Mouse (Mus musculus): ENCODE measurements at regions not wholly inside any gene's neighbourhood (a gene's known extent, or its start where the extent isn't known, plus 50 kb on each side); places are given as distances from the start of the nearest gene placed in this dataset.
"Not testable (repeated sequence)": the region's sequence is repeated elsewhere in the genome, so short reads cannot be mapped to it uniquely, and the experiment has no call there.

DNA sequence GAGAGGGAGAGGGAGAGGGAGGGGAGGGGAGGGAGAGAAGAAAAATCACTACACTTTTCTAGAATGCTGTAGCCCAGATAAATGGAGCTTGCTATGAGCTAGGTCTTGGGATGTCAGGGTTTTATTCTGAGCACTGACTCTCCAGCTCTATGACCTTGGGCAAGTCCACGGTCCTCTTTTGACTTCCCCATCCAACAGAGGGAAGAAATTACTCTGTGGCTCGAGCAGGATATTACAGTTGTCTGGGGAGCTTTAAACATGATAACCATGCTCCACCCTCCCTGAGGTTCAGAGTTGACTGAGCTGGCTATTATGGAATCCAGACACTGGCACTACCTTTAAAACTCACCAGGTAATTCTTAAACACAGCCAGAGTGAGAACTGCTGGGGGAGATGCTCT is 112.6 kb upstream of the Klf4 start:
- no peak for DNase-seq (ENCODE audit: low spot score in 2 of 2)

DNA sequence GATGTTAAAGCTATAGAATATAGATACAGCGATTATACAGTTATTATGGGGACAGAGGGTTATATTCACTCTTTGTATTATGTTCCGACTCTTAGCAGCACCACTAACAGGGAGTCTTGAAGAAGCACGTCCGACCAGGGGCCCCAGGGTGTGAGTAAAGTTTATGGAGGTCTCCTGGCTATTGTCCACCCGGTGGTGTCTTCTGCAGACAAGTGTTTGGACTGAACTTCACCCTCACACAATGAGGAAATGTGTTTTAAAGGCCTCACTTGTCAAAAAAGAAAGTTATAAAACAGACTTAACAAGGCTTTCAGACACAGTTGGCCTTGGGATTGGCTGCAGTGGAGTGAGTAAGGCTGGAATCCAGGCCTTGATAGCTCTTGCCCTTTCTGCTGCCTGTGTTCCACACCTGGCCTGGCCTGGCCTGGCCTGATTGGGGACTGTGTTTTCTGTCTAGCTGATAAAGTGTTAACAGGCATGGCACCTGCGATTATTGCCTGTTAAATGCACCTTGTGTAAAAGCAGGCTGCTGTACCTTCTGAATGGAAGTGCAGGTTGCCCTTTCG is 102.8 kb upstream of the Klf4 start:
- DNase-seq (ENCODE audit: low spot score in 2 of 2): no peak

DNA sequence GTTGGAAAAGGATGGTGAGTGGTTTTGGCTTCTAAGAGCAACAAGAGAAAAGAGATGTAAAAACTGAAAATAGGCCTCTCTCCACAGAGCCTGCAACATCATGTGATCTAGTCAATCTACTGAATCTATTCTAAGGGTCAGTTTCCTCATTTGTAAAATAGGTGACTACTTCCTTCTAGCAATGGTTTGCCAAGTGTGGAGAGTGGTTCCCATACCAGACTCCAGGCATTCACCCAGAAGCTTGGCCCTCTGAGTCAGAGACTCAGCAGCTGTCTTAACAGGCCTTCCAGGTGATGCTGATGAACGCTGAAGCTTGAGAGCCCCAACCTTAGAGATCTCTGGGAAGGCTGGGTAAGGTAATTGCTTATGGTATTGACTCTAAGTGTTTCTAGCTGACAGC is 98.9 kb upstream of the Klf4 start:
- no peak for DNase-seq (ENCODE audit: low spot score in 2 of 2)

DNA sequence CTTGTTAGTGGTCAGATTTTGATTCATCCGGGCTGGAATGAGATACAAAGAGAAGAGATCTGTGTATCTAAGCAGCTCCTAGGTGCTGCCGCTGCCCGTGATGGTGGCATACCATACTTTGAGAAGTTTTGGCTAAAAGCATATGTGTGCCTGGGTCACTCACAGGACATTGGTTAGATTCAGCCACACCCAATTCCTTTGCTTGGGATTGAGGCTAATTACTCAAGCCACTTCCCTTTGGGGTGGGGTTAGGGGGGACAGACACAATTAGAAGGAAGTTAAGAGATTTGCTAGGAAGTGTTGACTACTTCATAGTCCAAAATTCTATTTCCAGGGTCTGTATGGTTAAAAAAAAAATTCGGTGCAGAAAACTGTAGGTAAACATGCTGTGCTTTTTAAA is 97.9 kb upstream of the Klf4 start:
- not testable (repeated sequence) for DNase-seq (ENCODE audit: low spot score in 2 of 2)

DNA sequence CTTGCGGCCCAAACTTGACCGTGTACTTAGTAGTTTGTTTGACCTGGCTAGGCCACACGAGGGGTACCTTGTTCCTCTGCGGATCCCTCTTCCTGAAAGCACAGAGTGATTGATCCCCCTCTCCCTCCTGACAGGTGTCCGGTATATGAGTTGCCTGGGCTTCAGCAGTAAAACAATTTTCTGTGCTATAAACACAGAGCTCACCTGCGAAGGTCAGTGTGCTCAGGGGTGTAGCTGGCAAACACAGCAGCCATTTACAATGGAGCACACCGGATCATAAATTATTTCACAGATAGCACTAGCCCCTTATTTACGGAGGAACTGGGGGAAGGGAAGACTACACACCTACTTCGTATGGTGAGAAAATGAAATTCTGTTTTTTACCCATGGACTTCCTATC is 92.5 kb upstream of the Klf4 start:
- no peak for DNase-seq (ENCODE audit: low spot score in 2 of 2)

DNA sequence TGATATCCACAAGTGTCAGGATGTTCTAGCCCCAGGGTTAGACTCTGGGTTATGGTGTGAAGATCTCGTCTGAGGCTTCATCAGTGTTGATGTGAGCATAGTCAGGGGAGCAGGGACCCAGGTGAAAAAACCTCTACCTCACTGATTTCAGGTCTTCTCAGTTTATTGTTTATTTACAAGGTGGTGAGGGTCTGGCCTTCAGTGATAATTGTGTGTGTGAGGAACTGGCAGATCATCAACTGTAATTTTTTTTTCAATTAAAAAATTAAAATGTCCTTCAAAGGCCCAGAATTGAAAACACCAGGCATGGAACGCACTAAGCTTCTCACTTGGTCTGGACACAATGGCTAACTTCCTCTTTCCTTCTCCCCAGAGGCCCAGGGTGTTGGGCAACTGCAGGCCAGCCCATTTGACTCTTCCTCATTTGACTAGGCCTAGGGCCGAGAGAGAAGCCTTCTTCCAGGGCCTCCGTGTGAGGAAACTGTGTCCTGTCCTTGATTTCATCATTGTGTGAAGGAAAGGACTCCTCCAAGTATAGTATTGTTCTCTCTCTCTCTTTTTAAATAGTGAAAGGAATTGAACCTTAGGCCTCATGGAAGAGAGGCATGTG is 91.0 kb upstream of the Klf4 start:
- no peak for DNase-seq (ENCODE audit: low spot score in 2 of 2)

DNA sequence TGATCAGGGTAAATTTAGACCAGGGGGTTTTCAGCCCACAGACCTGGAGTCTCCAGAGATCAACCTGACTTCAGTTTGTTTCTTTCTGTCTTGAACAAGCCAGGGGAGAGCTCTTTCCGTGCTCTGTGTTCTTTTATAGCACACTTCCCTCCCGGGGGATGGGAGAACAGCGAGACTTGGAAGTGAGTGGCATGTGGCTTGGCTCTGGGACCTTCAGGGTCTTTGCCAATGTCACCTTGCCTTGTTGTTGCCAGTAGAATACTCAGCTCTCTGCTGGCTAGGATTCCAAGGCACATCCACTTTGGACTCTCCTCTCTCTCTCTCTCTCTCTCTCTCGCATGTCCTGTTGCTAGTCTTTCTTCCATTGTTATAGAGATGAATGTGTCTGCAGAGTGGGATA is 90.4 kb upstream of the Klf4 start:
- DNase-seq (ENCODE audit: low spot score in 2 of 2): no peak

DNA sequence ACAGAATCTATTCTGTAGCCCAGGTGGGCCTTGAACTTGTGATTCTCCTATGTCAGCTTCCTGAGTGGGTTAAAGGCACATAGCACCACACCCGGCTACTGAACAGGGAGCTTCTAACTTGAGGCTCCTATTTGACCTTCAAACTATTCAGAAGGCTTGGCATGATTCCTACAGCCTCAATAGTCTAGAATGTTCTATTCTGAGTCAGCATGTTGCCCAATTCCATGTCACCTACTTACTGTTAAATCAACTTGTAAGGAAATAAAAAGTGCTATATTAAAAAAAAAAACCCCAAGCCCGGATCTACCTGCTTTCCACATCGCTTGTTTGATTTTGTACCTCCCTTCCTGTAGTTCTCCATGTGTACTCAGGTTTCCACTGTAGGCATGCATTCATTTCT is 87.6 kb upstream of the Klf4 start:
- DNase-seq (ENCODE audit: low spot score in 2 of 2): no peak

DNA sequence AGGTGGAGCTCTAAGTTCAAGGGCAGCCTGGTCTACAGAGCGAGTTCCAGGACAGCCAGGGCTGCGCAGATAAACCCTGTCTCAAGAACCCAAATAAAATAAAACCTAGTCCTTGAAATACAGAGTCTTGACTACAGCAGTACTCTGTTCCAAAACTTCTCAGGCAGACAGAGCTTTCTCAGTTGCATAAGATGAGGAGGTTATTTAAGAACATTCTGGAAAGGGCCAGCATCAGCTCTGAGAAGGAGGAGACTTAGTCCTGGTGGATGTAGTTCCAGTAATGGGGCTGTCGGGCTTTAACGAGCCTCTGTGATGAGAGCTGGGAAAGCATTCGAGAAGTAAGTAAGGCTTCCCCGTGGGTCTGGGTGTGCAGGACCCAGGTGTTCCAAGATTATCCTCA is 83.5 kb upstream of the Klf4 start:
- DNase-seq (ENCODE audit: low spot score in 2 of 2): no peak

DNA sequence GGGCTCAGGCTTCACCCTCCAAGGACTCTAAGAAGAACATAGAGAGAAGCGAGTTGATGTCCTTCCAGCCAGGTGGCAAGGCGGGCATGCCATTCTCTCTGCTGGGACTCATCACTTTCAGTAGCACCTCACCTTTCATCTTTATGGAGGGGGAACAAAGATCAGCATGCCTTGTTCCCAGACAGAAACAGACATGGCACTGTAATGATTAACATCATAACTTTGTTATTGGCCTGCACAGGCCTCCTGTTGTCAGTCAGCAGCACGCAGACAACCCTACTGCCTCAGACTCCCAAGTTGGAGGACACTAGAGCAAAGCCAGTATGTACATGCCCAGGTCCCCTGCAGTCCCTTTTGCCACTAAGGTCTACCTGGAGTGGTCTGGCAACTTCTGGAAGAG is 81.3 kb upstream of the Klf4 start:
- DNase-seq (ENCODE audit: low spot score in 2 of 2): no peak

DNA sequence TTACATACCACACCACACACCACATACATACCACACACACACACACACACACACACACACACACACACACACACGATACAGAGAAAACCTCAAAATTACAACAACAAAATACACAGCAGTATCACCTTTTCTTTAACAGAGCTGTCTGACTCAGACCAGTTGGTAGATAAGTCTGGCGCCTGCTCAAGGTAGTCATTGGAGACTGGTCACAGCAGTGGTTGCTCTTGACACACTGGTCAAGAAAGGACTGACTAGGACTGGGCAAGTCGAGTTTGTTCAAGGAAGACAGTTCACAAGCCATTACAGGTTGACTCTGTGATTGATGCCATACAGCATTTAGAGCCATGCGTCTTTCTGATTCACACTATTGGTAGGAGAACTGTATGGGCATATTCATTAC is 78.7 kb upstream of the Klf4 start:
- no peak for DNase-seq (ENCODE audit: low spot score in 2 of 2)

DNA sequence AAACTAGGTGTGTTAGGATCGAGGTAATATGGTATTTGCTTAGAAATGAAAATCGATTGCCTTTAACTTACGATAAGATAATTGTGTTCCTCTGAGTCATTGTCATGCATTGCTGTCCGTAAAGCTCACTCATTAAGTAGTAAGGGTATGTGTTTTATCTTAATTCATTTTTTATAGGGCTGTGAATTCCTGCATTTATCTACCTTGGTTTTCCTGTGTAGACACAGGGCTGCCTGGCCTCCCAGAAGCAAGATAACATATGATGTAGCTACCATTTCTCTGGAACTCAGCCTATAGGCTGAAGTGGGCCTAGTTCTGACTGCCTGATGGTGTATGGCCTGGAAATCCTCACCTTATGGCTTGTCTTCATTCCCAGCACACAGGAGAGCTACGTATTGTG is 76.9 kb upstream of the Klf4 start:
- no peak for DNase-seq (ENCODE audit: low spot score in 2 of 2)

DNA sequence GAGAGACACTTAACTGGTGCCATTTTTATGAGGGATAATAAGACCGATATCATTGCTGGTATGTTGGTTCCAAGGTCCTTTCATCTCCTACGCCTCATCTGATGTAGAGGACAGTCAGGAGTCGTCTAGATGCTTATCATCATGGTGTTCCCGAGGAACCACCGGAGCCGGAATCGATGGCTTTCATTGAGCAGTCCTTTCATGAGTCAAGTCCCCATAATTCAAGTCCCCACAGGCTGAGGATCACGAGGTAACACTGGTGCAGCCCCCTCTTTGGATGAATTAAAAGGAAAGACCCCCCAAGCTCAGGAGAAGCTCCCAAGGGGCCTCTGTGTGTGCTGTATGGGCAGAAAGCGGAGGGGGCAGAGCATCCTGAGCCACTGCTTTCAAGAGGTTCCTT is 73.3 kb upstream of the Klf4 start:
- DNase-seq (ENCODE audit: low spot score in 2 of 2): no peak

DNA sequence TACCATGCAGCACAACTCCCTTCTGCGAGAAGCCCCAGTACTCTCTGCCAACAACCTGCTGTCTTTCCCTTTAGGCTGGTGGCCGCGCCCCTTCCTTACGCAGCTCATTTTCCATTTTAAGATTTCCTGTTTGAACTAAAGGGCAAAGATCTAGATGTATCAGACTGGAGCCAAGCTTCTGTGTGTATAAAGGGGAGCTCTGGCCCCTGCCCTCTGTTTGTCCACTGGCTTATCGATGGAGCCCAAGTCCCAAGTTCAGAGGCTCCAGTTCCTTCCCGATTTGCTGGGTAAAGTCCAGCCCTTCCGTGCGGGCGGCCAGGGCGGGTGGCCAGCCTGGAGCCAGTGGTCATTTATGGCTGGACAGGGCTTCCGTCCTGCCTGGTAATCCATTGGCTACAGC is 72.6 kb upstream of the Klf4 start:
- no peak for DNase-seq (ENCODE audit: low spot score in 2 of 2)

DNA sequence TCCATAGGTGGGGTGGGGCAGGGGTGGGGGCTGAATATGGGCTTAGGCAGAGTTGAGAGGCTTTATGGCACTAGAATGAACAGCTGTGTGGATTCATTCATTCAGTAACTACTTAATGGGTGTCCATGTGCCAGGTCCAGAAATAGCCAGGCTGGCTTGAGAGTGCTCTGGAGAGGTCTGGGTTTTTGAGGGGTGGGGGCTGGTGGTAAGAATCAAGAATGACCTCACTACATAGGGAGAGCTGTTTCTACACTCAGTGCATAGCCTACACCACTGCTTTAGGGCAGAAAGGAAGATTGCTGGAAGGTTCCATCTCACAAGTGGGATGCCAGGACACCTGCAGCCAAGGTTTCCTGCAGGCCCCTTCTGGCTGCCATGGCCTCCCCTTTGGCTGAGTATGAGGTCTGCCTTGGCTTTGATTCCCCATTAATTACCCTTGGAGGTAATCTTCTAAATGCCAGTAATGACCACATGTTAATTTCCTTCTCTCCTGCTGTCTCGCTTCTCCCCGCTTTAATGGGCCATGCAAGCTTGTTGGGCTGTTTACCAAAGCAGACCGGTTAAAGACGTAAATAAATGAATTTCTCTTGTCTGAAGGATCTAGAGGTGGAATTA is 71.7 kb upstream of the Klf4 start:
- DNase-seq (ENCODE audit: low spot score in 2 of 2): no peak

DNA sequence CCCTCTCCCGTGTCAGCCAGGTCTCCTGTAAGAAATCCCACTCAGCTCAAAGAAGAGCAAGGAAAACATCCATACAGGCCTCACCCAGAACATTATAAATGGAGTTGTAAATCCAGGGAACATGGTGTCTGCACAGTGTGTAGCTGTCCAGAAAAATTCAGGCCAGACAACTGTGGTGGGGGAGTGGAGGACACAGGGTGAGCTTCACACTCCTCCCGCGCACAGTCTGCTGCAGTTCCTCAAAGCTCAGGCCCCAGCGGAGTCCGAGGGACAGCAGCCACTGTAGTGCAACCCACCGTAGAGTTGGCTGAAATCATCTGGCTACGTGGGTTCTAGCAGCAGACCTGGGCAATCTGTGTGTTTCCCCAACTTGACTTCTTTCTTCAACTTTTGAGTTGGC is 62.9 kb upstream of the Klf4 start:
- peak in 1 of 2 experiments; percentile 46 for DNase-seq (ENCODE audit: low spot score in 2 of 2)

DNA sequence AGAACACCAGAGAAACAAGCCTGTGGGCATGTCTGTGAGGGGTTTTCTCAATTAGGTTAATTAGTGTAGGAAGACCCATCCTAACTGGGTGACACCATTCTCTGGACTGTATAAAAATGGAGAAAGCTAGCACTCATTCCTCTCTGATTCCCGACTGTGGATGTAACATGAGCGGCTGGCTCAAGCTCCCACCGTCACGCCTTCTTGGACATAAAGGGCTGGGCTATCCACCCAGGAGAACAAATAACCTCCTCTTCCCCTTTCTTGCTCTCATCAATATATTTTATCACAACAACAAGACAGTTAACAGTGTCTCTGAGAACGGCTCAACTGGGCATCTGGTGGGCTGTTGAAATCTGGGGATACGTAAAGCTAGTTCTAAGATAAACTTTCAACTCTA is 62.4 kb upstream of the Klf4 start:
- no peak for DNase-seq (ENCODE audit: low spot score in 2 of 2)

DNA sequence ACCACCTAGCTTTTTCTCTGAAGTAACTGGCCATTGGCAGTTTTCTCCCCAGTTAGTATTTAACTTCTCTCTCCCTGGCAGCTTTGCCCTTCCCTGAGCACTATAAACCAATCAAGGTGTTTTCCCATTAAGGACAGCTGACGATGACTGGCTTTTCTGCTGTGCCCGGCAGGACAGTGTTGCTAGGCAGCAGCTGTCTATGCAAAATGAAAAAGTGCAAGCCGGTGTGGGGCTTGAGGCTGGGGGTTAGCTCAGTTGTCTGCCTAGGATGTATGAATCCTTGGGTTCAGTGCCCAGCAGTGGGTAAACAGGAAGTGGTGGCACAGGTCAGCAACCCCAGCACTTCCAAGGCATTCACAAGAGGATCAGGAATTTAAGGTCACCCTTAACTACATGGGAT is 60.9 kb upstream of the Klf4 start:
- no peak for DNase-seq (ENCODE audit: low spot score in 2 of 2)

DNA sequence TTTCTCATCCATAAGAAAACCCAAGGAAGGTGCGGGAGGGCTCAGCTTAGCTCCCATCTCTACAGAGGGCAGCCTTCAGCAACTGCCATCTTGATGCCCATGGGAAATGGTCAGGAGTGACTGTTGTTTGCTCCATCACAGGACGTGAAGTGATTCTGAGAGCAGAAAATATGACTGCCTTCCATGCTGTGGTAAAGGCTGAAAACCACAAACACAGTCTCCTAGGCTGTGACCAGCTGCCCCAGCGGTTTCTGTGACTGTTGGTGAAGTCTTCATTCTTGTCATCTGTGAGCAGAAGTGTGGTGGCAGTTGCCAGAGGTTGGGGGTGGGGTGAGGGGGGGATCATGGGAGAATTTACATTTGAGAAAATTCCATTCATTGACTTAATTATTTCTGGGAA is 53.9 kb upstream of the Klf4 start:
- DNase-seq (ENCODE audit: low spot score in 2 of 2): no peak

DNA sequence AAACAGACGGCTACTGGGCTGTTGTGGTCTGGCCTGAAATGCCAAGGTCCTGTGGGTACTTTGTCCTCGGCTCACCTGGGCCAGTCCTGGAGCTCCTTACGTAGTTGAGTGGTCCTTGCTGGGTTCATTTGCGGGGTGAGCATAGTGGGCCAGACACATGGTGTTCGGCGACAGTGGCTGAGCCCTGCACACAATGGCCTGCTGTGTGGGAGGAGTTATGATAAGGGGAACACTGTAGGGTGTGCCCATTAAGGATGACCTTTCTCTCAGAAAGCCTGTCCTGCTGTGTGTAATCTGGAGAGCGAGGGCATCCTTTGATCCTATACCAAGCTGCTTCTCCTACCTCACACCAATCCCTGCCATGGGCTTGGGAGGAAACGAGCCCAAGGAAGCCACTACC is 51.3 kb upstream of the Klf4 start:
- DNase-seq (ENCODE audit: low spot score in 2 of 2): no peak
